Mouse (Mus musculus) C2C12 (cell line): Measurements from ENCODE around the gene Gm28308.

Source experiments
- CEBPB ChIP-seq: IDR thresholded peaks from one replicate; pipeline ENCODE4 v1.6.1; 2011; ENCODE audit warnings: low read depth, mild to moderate bottlenecking, control low read depth, moderate library complexity
- CTCF ChIP-seq: IDR thresholded peaks from one replicate; pipeline ENCODE4 v1.5.1; 2011; ENCODE audit not compliant: control insufficient read depth, insufficient read depth, insufficient read length
- FOSL1 ChIP-seq: IDR thresholded peaks from one replicate; pipeline ENCODE4 v1.8.0; 2011; ENCODE audit warnings: mild to moderate bottlenecking, low read length; ENCODE audit not compliant: poor library complexity, insufficient read depth, severe bottlenecking
- MAX ChIP-seq: IDR thresholded peaks from one replicate; pipeline ENCODE4 v1.6.1; 2011; ENCODE audit warnings: mild to moderate bottlenecking, control low read depth
- MYOD1 ChIP-seq: IDR thresholded peaks from one replicate; pipeline ENCODE4 v1.6.1; 2011; ENCODE audit warnings: low read depth; ENCODE audit not compliant: control insufficient read depth, insufficient read length
- MYOG ChIP-seq: IDR thresholded peaks from one replicate; pipeline ENCODE4 v1.6.1; 2011; ENCODE audit not compliant: control insufficient read depth, insufficient read length; ENCODE audit errors: extremely low read depth
- USF1 ChIP-seq: IDR thresholded peaks from one replicate; pipeline ENCODE4 v1.6.1; 2011; ENCODE audit warnings: low read depth, mild to moderate bottlenecking, control low read depth, moderate library complexity

- no peak for TF ChIP-seq CTCF
- no peak for TF ChIP-seq MYOG
- TF ChIP-seq MAX, result no peak
- TF ChIP-seq USF1, result no peak
- no peak for TF ChIP-seq MYOD1
- no peak for TF ChIP-seq FOSL1
- no peak for TF ChIP-seq CEBPB
These were observed 7.7 kb upstream of the Gm28308 start for GRCm38 (mm10) chr6:52220865-52221310.
